Mouse (Mus musculus) erythroblast, adult 5-6 weeks (primary cell): Measurements from ENCODE around the gene Inhbe. TPM values are rescaled to one million over a fixed set of nuclear protein-coding genes. Genes with fewer than 3 reads are reported as not detected.

Experiments
- total RNA-seq, 2 experiments: library from RNA; stranded (forward) in 1 of 2; stranded (reverse) in 1 of 2; fragments of 150-400 nt in 1 of 2; fragments of 200-764, 138-1000 nt in 1 of 2; gene quantifications; 2 replicates each; pipeline versions ENCODE4 v1.2.3 to v1.2.4; 2015 to 2017; ENCODE audit warnings: low replicate concordance in 2 of 2

The Inhbe gene
- total RNA-seq, 2 experiments from 2014 or later = not detected

Other genes starting within 250 kb of the Inhbe start
- 15.0 and 17.1 TPM in 2 replicates for gene Os9, start 233.3 kb downstream of the Inhbe start, total RNA-seq (2015; ENCODE audit: low replicate concordance)
- 59.5 and 60.7 TPM in 2 replicates for gene Os9, start 233.3 kb downstream of the Inhbe start, total RNA-seq (2017; ENCODE audit: low replicate concordance)
- 33.0 and 34.3 TPM in 2 replicates for gene B4galnt1, start 189.2 kb downstream of the Inhbe start, total RNA-seq (2015; ENCODE audit: low replicate concordance)
- 8.1 and 17.6 TPM in 2 replicates for gene B4galnt1, start 189.2 kb downstream of the Inhbe start, total RNA-seq (2017; ENCODE audit: low replicate concordance)
- gene Slc26a10, start 173.8 kb downstream of the Inhbe start, total RNA-seq (2015; ENCODE audit: low replicate concordance) = not detected in 2 replicates
- gene Slc26a10, start 173.8 kb downstream of the Inhbe start, total RNA-seq (2017; ENCODE audit: low replicate concordance) = 0.28 TPM in 1 of 2 replicates, not detected in the other
- 0.84 and 1.7 TPM in 2 replicates for gene Arhgef25, start 164.3 kb downstream of the Inhbe start, total RNA-seq (2015; ENCODE audit: low replicate concordance)
- 2.2 and 2.7 TPM in 2 replicates for gene Arhgef25, start 164.3 kb downstream of the Inhbe start, total RNA-seq (2017; ENCODE audit: low replicate concordance)
- gene Dtx3, start 158.7 kb downstream of the Inhbe start, total RNA-seq (2015; ENCODE audit: low replicate concordance) = 10.4 and 18.0 TPM in 2 replicates
- gene Dtx3, start 158.7 kb downstream of the Inhbe start, total RNA-seq (2017; ENCODE audit: low replicate concordance) = 8.4 and 9.4 TPM in 2 replicates
- 11.3 and 13.3 TPM in 2 replicates for gene Pip4k2c, start 142.8 kb downstream of the Inhbe start, total RNA-seq (2015; ENCODE audit: low replicate concordance)
- 19.6 and 25.6 TPM in 2 replicates for gene Pip4k2c, start 142.8 kb downstream of the Inhbe start, total RNA-seq (2017; ENCODE audit: low replicate concordance)
- 0.42 TPM in 1 of 2 replicates, not detected in the other for gene Kif5a, start 91.1 kb downstream of the Inhbe start, total RNA-seq (2015; ENCODE audit: low replicate concordance)
- under 0.01 TPM in 1 of 2 replicates, not detected in the other for gene Kif5a, start 91.1 kb downstream of the Inhbe start, total RNA-seq (2017; ENCODE audit: low replicate concordance)
- gene Dctn2, start 88.0 kb downstream of the Inhbe start, total RNA-seq (2015; ENCODE audit: low replicate concordance) = 32.5 and 59.1 TPM in 2 replicates
- gene Dctn2, start 88.0 kb downstream of the Inhbe start, total RNA-seq (2017; ENCODE audit: low replicate concordance) = 73.0 and 77.9 TPM in 2 replicates
- gene Mbd6, start 65.4 kb downstream of the Inhbe start, total RNA-seq (2015; ENCODE audit: low replicate concordance) = 22.4 and 33.0 TPM in 2 replicates
- 6.1 and 7.1 TPM in 2 replicates for gene Mbd6, start 65.4 kb downstream of the Inhbe start, total RNA-seq (2017; ENCODE audit: low replicate concordance)
- gene Mars, start 42.6 kb downstream of the Inhbe start, total RNA-seq (2015; ENCODE audit: low replicate concordance) = 35.1 and 38.8 TPM in 2 replicates
- gene Mars, start 42.6 kb downstream of the Inhbe start, total RNA-seq (2017; ENCODE audit: low replicate concordance) = 43.5 and 45.6 TPM in 2 replicates
- gene Arhgap9, start 32.4 kb downstream of the Inhbe start, total RNA-seq (2015; ENCODE audit: low replicate concordance) = 19.9 and 21.1 TPM in 2 replicates
- 14.6 and 18.7 TPM in 2 replicates for gene Arhgap9, start 32.4 kb downstream of the Inhbe start, total RNA-seq (2017; ENCODE audit: low replicate concordance)
- not detected in 2 replicates for gene Gli1, start 12.4 kb downstream of the Inhbe start, total RNA-seq (2015; ENCODE audit: low replicate concordance)
- gene Gli1, start 12.4 kb downstream of the Inhbe start, total RNA-seq (2017; ENCODE audit: low replicate concordance) = not detected in 2 replicates
- gene Inhbc, start 16.0 kb upstream of the Inhbe start, total RNA-seq (2015; ENCODE audit: low replicate concordance) = not detected in 2 replicates
- gene Inhbc, start 16.0 kb upstream of the Inhbe start, total RNA-seq (2017; ENCODE audit: low replicate concordance) = not detected in 2 replicates
- gene R3hdm2, start 25.9 kb upstream of the Inhbe start, total RNA-seq (2015; ENCODE audit: low replicate concordance) = 25.7 and 34.9 TPM in 2 replicates
- 17.7 and 18.3 TPM in 2 replicates for gene R3hdm2, start 25.9 kb upstream of the Inhbe start, total RNA-seq (2017; ENCODE audit: low replicate concordance)
- gene Stac3, start 147.3 kb upstream of the Inhbe start, total RNA-seq (2015; ENCODE audit: low replicate concordance) = not detected in 2 replicates
- gene Stac3, start 147.3 kb upstream of the Inhbe start, total RNA-seq (2017; ENCODE audit: low replicate concordance) = not detected in 2 replicates
- not detected in 2 replicates for gene Ndufa4l2, start 160.6 kb upstream of the Inhbe start, total RNA-seq (2015; ENCODE audit: low replicate concordance)
- not detected in 2 replicates for gene Ndufa4l2, start 160.6 kb upstream of the Inhbe start, total RNA-seq (2017; ENCODE audit: low replicate concordance)
- gene Shmt2, start 168.0 kb upstream of the Inhbe start, total RNA-seq (2015; ENCODE audit: low replicate concordance) = 17.9 and 19.9 TPM in 2 replicates
- gene Shmt2, start 168.0 kb upstream of the Inhbe start, total RNA-seq (2017; ENCODE audit: low replicate concordance) = 12.3 and 18.3 TPM in 2 replicates
- not detected in 2 replicates for gene Nxph4, start 180.1 kb upstream of the Inhbe start, total RNA-seq (2015; ENCODE audit: low replicate concordance)
- gene Nxph4, start 180.1 kb upstream of the Inhbe start, total RNA-seq (2017; ENCODE audit: low replicate concordance) = not detected in 2 replicates